Mouse (Mus musculus): ENCODE results near the gene Morf4l1.

DNA sequence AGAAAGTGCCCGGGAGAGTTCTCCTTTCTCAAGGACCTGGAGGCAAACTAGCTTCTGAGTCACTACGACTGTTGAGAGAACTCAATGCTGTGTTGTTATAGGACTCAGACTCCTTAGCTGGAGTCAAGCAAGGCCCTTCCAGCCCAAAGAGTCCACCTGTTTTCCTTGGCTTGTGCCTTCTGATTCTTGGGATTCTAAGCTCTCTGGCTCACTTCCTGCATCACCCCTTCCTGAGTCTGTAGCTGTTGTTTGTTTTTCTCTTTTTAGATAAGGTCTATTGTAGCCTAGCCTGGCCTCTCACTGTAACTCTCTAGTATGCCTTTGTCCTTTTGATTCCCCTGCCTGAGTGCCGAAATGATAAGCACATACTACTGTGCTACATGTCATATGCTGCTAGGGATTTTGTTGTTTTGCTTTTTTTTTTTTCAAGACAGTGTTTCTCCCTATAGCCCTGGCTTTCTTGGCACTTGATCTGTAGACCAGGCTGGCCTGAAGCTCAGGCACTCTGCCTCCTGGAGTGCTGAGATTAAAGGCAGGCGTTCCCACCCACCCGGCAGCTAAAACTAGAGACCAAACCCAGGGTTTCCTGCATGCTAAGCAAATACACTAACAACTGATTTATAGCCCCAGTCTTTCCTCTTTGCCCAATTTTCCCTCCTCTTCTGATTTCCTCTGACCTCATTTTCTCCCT lies 66.5 kb downstream of the Morf4l1 start:
- peak; percentile 47 for TF ChIP-seq EP300 (IDR thresholded peaks at IDR 0.05)
- TF ChIP-seq CTCF (IDR thresholded peaks at IDR 0.05) = no peak

All from lung, postnatal 0 days (tissue).